Mouse (Mus musculus): ENCODE results near the gene Gm21188.
"Not testable (repeated sequence)": the region's sequence is repeated elsewhere in the genome, so short reads cannot be mapped to it uniquely, and the experiment has no call there.

DNA sequence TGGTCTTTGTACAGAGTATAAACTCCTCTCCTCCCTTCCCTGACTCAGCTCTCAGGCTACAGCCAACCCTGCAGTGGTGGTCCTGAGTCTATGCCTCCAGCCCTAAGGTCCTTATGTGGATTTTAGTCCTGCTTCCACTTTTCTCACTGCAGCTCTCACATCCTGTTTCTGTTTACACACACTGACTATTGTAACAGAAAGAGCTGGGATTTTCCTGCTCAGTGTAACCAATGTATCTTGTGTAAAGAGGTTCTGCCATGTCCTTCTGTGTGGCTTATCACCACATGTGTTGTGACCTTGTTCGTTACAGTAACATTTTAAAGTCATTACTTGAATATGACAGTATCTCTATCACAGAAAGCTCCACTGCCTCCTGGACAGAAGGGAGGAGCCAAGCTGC, 27.6 kb upstream of the Gm21188 start:
- TF ChIP-seq CTCF (IDR thresholded peaks at IDR 0.05 in 2 of 3, conservative IDR thresholded peaks at IDR 0.05 in 1 of 3; ENCODE audit: control insufficient read depth in 1 of 3, insufficient read depth in 1 of 3, low read depth in 2 of 3, low read length in 3 of 3, poor library complexity in 1 of 3, severe bottlenecking in 1 of 3); NRF1 (IDR thresholded peaks at IDR 0.05; ENCODE audit: insufficient read depth, low read depth, low read length, poor library complexity, severe bottlenecking); USF2 (IDR thresholded peaks at IDR 0.05; ENCODE audit: borderline replicate concordance in 1 of 2, insufficient read depth in 1 of 2, low read depth in 1 of 2, low read length in 2 of 2); GATA1 (IDR thresholded peaks at IDR 0.05; ENCODE audit: low read depth, low read length); MAFK (IDR thresholded peaks at IDR 0.05; ENCODE audit: borderline replicate concordance, low read depth, low read length); NELFE (IDR thresholded peaks at IDR 0.05; ENCODE audit: low read depth, low read length); ZKSCAN1 (IDR thresholded peaks at IDR 0.05; ENCODE audit: low read depth, low read length); POLR2A (IDR thresholded peaks at IDR 0.05; ENCODE audit: control insufficient read depth in 1 of 2, insufficient read depth in 1 of 2, low read depth in 1 of 2, low read length in 2 of 2, poor library complexity in 1 of 2); POLR2AphosphoS5 (IDR thresholded peaks at IDR 0.05; ENCODE audit: borderline replicate concordance, low read depth, low read length); RAD21 (IDR thresholded peaks at IDR 0.05; ENCODE audit: low read depth, low read length); MXI1 (IDR thresholded peaks at IDR 0.05; ENCODE audit: low read depth, low read length); E2F4 (IDR thresholded peaks at IDR 0.05; ENCODE audit: borderline replicate concordance, low read depth, low read length); JUND (IDR thresholded peaks at IDR 0.05; ENCODE audit: low read depth, low read length): not testable (repeated sequence)

Data from MEL (cell line).